Mouse (Mus musculus): ENCODE measurements around the gene Zfyve21. TPM values are rescaled to one million over a fixed set of nuclear protein-coding genes. Genes with fewer than 3 reads are reported as not detected.

The Zfyve21 gene
- polyA plus RNA-seq, 1 experiment, result 189 TPM

DNA sequence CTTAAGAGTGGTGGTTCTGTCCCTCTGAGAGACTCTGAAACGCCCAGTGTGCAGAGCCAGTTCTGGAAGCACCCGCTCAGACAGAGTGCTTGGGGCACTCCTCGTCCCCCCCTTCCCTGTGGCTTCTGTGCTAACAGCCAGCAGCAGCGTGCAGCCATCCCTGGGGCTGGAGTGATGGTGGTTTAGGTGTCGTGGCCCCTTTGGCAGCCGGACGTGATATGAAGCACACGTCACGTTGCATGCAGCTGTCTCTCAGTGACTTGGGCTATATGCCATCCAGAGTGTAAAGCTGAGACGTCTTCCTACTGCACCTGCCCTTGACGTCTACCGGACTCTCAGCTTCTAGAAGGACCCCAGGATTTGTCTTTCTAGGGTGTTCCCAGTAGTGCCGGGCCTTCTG is 15.5 kb upstream of the Zfyve21 start:
- DNase-seq (ENCODE audit: low read depth), result no peak

DNA sequence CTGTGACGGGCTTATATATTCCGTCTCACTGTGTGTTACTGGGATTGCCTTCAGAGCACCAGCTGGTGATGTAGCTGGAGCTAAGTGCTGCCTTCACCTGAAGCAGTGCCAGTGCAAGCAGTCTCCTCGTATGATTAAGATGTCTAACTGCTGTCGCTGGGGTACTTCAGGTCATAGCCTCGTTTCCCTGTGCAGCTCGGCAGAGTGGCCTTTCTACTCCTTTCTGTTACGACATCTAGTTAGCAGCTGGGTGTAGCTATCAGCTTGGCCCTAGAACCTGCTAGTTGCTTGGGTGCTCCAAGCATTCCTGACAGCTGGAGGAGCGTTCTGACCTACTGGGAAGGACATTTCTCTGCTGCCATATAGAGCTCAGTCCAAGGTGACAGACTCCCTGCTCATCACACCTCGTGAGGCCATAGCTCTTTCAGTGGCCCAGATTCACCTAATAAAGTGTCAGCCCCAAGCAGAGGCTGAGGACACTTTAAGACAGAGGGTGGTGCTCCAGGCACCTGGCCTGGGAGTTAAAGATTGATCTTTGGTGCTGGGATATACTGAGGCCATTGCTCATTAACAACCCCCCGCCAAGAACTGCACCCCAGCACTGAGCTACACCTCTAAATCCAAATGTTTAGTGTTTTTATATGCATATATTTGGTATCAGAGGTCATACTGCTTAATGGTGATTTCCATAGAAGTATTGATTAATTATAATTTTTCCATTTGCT is 13.3 kb upstream of the Zfyve21 start:
- no peak for DNase-seq (ENCODE audit: low read depth)

DNA sequence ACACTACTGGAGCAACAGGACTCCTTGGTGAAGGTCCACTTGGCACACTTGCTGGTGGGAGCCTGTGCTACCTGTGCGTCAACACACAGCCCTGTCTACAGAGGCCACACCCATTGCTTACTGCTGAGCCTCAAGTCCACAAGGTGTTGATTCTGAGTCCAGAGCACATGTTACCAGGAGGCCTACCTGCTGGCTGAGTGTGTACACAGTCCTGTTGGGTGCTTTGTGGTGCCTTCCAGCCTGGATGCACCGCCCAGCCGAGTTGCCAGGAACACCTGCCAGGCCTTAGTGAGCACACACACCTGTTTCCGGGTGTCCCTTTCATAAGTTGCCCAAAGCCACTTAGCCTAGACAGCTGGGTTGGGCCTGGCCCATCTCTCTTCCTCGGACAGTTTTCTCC is 10.4 kb upstream of the Zfyve21 start:
- DNase-seq (ENCODE audit: low read depth), result no peak

DNA sequence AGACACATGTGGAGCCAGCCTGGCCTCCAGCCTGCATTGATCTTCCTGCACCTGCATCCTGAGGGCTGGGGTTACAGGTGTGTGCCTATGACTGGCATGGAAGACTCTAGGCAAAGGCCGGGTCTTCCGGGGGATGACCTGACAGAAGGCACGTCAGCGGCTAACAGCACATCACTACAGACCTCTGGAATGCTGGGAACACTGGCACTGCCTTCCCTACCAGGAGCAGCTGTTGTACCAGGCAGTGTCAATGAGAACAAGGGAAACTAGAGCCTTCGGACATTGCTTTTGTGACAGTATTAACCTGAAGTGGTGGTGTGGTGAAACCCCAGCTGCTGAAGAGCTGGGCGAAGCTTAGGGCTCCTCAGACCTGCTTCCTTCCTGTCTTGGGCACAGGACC is 5.2 kb upstream of the Zfyve21 start:
- DNase-seq (ENCODE audit: low read depth), result no peak

DNA sequence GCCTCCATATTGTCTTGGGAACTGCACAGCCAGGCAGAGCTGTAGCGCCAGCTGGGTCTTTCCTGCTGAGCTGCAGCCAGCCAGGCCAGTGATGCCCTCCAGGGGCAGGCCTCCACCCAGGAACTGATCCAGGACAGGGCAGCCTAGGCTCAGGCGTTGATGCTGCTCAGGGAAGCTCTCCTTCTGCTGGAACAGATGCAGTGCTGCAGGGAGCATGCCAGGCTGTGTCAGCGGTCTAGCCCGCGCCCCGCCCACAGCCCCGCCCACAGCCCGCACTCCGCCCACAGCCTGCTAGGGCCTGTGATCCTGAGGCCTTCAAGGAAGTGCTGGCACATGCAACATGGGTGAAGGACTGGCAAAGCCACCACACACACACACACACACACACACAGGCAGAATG is 4.2 kb upstream of the Zfyve21 start:
- DNase-seq (ENCODE audit: low read depth), result no peak

DNA sequence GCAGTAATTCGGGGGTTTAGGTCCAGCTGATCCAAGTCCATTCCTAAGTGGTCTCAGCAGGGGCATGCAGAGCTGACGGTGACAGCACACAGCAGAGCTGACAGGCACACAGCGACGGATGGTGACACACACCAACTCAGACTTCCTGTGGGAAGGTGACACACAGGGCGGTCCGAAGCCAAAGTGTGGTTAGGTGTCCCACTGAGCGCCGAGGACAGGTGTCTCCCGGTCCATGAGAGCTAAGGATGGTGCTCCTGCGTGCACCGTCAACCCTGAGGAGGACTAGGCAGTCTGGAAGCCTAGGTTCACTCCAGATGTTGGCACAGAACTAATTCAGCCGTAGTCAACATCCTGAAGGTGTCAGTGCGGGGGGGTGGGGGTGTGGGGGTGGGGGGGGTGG is 1.9 kb upstream of the Zfyve21 start:
- DNase-seq (ENCODE audit: low read depth), result no peak

DNA sequence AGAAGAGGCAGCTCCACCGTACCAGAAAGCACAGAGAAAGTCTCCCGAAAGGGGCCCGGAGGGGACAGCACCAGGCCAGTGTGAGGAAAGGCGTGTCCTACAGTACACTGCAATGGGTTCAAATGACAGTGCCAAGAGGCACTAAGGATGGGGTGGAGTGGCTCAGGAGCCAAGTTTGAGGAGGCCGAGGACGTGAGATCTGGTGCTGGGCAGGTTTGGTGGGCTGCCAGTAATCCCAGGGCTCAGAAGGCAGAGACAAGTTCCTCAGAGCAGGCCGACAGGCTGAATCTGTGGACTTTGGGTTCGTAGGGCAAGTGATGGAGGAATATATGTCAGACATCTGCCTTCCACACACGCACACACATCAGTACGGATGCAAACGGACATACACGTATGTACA is 1.4 kb upstream of the Zfyve21 start:
- no peak for DNase-seq (ENCODE audit: low read depth)

DNA sequence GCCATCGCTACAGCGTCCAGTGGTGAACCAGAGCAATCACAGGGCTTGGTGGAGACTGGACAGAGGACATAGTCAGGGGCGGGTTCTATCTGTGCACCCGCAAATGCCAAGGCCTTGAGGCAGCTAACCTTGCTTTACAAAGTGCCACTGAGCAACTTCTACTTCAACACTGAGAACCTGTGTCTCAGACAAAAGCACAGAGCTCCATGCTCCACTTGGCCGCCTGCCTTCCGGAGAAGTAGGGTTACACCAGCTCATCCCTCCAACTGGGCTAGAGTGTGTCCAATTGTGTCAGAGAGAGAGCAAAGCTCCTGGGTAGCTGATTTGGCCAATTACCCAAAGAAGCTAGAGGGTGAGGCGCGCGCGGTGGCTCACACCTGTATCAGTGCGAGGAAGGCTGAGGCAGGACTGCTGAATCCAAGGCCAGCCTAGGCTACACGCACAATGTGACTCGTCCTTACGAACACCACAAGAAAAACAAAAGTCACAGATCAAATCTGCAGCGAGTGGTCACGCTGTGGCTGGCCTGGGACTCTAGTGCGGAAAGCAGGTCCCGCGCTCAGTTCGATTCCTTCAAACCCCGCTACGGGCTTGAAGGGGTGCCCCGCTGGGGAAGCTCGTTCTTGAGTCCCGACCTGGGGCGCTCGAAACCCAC is 732 bp upstream of the Zfyve21 start:
- peak; percentile 85 for DNase-seq (ENCODE audit: low read depth)

DNA sequence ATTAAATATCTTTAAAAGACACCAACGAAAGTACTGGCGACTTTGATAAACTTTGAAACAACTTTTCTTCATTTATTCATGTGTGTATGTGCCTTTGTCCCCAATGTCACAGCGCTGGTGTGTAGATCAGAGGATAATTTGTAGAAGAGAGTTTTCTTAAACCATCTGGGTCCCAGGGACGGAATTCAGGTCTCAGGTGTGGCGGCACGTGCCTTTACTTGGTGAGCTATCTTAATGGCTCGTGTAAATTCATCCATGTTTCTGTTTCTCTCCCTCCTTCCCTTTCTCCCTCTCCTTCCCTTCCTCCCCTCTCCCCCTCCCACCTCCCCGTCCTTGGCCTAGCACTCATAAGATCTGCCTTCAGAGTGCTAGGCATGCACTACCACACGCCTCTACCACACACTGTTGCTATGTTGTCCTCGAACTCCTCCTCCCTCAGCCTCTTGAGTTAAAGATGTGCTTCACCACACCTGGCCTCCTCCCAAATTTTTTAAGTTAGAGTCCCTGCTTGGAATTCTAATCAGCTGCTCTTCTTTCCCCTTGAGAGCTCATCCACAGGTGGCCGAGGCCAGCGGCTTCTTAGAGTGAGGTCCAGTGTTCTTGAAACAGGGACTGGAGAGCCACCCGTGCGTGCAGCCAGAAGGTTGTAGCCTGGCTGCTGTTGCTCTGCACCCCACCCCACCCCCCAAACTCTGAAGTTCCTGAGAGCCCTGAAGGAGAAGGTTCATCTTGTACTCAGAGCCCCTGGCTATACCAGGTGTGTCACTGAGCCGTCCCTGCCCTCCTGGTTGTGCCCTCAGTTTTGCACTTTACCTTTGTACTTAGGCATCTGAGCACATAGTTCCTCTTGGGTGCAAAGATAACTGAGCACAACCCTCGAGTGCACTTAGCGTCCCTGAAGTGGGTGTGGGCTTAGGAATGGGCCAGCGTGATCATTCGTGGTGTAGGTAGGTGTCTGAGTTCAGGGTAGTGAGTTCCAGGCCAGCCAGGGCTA is 1.1 kb downstream of the Zfyve21 start:
- no peak for DNase-seq (ENCODE audit: low read depth)

DNA sequence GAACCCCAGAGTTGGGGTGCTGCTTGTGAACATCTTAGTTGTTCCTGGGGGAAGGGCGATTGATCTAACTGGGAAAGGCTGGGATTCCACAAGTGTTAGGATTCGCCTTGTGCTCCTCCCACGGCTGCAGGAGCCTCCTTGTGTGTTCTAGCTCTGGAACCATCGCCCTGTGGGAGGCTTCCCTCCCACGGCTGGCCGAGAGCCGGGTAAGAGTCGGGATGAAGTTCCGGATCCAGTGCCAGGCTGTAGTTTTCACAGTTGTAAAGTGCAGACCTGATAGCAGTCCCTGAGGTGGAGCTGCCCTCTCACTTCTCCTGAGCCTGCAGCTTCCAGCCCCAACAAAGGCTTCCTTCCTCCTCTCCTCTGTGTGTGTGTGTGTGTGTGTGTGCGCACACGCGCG is 2.6 kb downstream of the Zfyve21 start:
- no peak for DNase-seq (ENCODE audit: low read depth)

DNA sequence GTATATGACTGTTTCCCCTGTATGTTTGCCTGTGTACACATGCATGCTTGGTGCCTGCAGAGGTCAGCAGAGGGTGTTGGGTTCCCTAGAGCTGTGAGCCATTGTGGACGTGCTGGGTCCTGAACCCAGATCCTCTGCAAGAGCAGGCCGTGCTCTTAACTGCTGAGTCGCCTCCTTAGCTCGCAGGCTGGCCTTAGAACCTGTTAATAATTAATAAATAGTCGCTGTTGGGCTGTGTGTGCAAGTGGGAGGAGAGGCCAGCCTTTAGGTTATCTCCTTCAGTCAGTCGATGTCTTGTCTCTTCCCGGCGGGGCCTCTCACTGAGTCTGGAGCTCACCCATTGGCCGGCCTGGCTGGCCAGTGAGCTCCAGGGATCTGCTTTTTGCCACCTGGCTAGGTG is 3.0 kb downstream of the Zfyve21 start:
- no peak for DNase-seq (ENCODE audit: low read depth)

DNA sequence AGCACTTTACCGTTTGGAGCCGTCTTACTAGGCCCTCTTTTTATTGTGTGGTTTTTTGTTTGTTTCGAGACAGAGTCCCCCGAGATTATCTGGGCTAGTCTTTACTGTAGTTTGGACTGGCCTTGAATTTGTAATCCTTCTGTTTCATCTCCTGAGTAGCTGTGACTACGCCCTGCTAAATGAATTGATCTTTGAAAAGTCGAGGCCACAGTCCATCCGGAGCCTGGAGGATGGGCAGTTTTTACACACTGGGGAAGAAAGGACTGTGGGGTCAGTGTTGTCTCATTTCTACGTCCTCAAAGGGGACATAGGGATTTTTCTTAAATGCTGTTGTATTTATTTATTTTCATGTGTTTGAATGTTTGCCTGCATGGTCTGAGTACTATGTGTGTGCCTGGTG is 4.0 kb downstream of the Zfyve21 start:
- DNase-seq (ENCODE audit: low read depth), result no peak

DNA sequence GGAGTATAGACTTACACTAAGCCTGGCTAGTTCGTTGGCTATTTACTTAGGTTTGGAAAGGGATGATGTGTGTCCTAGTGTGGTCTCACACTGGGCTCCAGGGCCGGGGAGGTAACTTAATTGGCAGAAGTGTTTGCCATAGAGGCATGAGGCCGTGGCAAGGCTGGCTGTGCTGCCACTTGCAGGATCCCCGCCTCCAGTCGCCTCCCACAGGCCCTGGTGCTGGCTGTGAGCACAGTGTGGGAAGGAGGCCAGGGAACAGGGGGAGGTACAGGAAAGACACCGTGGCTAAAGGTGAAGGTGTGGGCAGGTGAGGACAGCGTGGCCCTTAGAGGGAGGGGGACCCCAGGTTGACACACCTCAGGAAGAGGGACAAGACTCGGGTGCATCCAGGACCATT is 6.0 kb downstream of the Zfyve21 start:
- DNase-seq (ENCODE audit: low read depth), result peak; percentile 75

DNA sequence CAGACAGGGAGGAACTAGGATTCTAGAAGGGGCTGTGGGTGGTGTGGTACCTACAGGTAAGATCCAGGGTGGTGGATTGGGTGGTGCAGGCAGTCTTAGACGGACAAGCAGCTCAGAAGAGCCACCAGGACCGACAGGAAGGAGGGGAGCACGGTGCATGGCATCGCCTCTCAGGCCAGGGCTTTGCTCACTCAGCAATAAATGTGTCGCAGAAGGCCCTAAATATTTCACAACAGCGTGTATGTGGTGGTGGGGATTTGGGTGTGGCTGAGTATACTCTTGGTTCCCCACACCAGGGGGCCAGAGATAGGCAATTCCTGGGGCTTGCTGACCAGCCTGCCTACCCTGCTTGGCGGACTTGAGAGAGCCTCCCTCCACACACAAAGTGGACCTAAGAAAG is 6.7 kb downstream of the Zfyve21 start:
- DNase-seq (ENCODE audit: low read depth), result no peak

DNA sequence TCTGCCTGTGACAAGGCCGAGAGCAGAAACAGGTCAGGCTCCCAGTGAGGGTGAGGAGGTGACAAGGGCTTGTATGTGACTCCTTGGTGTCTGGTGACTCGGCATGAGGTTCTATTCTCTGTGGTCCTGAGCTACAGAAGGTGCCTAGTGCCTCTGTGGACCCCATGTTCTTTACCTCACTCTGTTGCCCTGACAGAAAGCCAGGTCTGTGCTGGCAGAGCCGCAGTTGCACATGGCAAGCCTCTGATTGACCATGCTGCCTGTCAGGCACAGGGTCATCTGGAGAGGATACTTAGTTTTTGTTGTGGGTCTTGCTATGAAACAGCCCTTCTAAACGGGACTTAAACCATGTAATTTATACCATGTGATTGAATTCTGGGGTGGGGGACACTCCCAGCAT is 8.0 kb downstream of the Zfyve21 start:
- DNase-seq (ENCODE audit: low read depth), result no peak

DNA sequence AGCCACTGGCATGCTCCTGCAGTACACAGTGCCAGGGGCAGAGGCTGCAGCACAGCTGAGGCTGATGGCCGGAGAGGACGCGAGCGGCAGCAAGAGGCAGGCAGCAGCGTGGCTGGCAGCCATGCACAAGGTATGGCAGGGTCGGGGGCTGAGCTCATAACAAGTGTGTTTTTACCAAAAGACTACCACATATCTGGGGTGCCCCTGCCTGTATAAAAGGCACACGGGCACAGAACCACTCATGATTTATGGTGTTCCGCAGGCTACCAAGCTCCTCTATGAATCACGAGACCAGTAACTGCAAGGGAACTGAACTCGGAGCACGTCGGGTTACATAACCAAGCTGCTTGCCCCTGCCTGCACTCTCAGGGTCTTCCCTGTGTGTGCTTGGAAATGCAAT is 13.6 kb downstream of the Zfyve21 start:
- no peak for DNase-seq (ENCODE audit: low read depth)

DNA sequence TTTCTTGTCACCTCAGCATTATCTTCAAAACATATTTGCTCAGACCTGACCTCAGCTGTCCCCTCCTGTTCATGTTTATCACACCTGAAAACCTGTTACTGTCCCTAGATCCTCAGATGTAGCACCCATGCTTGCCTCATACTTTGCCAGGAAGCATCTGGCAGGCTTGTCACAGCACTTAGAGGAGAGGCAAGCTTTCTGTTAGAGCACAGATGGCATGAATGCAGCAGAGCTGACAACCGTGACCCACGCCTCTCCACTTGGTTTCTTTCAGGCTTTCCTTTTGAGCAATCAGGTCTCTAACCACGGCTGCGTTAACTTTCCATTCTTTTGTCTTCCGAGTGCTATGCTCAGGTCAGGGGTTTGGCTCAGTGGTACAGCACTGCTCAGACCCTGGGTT is 15.5 kb downstream of the Zfyve21 start:
- no peak for DNase-seq (ENCODE audit: low read depth)

DNA sequence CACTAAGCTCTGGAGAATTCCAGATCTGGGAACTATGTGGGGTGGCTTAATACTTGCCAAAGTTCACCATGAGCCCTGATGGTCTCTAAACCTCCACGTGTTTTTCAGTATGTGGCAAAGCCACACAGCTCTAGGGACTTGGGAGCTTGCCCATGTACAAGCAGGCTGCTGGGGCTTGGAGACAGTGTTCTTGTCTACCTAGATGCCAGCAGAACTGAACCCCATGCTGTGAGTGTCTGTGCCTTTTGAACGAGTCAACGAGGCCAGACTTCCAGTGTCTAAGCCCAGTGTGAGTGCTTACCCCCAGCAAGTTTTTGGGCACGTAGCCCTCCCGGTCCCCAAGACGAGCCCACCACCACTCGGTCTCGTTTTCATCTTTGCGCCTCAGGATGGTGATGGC is 16.0 kb downstream of the Zfyve21 start:
- DNase-seq (ENCODE audit: low read depth), result no peak

DNA sequence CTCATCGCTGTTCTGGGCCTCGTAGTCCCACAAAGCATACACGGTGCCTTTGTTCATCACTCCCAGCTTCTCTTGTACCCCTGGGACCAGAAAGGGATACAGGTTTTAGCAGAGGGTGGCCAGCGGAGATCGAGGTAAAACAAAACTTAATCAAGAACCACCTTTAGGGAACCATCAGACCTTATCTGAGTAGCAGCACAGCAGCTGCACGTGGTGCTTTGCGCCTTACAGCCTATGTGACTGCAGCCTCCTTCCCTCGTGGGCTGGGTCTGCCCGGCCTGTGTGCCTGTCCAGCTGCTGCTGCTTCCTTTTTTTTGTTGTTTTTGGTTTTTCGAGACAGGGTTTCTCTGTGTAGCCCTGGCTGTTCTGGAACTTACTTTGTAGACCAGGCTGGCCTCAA is 16.4 kb downstream of the Zfyve21 start:
- DNase-seq (ENCODE audit: low read depth), result no peak

DNA sequence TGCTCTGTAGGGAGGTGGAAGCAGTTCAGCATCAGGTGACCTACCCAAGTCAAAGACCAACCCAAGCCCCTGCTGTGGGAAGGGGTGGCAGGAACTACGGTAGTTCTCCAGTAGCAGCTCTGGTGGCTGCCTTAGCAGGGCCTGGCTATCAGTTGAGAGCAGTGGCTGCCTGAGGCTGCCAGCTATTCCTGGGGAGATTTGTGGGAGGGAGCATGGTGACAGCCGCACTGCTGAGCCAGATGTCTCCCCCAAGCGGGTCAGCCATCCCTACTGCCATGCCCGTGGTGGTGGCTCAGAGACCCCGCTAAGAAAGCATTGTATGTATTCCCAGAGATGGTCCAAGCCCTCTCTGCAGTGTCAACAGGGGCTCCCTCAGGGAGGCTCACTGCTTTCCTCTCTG is 18.7 kb downstream of the Zfyve21 start:
- DNase-seq (ENCODE audit: low read depth), result no peak

DNA sequence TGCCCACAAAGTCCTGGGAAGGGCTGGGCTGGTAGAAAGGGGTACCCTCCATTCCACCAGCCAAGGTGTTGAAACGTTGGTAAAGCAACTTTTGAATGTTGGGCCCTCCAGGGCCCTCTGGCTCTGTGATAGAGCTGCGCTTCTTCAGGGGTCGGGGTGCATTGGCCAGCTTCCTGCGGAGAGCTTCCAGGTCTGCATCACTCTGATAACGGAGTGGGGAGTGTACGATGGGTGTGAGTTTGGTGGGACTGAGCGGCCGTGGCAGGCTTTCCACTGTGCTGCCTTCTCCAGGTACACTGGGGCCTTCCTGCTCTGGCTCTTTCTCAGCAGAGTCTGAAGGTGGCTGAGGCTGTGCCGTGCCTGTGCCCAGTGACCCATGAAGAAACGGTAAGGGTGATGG is 19.5 kb downstream of the Zfyve21 start:
- DNase-seq (ENCODE audit: low read depth), result no peak

DNA sequence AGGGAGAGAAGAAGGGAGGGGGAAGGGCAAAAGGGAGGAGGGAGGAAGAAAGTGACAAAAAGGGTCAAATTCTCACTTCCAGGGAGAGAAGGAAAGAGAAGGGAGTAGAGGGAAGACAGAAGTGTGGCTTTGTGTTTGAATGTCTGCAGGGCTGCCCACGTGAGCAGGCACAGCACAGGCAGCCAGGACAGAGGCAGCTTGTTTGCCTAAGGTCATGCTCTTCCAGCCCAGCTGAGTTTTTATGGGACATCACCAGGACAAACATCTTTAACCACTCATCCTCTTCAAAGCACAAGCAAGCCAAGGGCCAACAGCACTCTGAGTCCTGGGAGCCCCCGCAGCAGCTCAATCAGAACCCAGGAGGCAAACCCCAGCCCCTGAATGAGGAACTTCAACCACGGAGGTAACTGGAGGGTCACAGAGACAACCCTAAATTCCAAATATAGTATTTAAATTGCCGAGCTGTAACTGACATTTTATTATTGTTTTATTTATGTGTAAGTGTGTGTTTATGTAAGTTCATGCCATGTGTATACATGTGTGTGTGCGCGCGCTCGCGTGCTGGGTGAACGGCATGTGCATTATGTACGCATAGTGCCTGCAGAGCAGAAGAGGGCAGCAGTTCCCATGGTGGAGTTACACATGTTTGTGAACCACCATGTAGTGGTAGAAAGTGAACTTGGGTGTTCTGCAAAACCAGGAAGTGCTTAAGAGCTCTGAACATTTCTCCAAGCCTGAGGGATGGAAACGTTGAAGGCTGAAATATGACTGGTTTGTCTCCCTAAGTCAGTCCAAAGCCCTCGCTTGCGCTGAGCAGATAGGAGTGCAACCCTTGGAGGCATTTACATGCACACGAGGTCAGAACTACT is 28.8 kb downstream of the Zfyve21 start:
- DNase-seq (ENCODE audit: low read depth), result no peak

Measured in gonadal fat pad, adult 2 months (tissue).